Mouse (Mus musculus) retina, postnatal 7 days (tissue): Measurements from ENCODE around the gene Fgfr2.

Experiments
- DNase-seq: peaks from one replicate; pipeline ENCODE4 v3.0.0-alpha.2; 2012; ENCODE audit warnings: low read depth, low spot score

Gene Fgfr2

DNA sequence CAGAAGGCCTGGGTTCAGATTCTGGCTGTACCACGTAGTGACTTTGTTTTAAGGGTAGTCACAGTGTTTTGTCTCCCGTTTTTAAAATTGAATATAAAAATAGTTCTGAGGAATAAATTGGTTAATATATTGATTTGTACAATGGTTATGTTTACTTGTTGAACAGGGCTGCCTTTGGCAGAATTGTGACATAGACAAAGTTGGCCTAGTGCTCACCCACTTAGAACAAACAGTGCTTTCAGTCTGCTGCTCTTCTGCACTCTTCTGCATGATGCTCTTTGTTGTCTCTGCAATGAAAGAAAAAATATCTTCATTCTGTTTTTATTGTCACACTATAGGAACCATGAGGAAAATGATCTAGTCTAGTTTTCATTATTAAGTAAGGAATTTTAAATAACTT is 184.0 kb downstream of the Fgfr2 start:
- no peak for DNase-seq

GRCm38 (mm10) chr7:132934743-132935142 is 188.4 kb downstream of the Fgfr2 start:
- DNase-seq = no peak

GRCm38 (mm10) chr7:132933331-132933730 is 189.8 kb downstream of the Fgfr2 start:
- DNase-seq = no peak

GRCm38 (mm10) chr7:132931560-132932351 is 191.4 kb downstream of the Fgfr2 start:
- no peak for DNase-seq

DNA sequence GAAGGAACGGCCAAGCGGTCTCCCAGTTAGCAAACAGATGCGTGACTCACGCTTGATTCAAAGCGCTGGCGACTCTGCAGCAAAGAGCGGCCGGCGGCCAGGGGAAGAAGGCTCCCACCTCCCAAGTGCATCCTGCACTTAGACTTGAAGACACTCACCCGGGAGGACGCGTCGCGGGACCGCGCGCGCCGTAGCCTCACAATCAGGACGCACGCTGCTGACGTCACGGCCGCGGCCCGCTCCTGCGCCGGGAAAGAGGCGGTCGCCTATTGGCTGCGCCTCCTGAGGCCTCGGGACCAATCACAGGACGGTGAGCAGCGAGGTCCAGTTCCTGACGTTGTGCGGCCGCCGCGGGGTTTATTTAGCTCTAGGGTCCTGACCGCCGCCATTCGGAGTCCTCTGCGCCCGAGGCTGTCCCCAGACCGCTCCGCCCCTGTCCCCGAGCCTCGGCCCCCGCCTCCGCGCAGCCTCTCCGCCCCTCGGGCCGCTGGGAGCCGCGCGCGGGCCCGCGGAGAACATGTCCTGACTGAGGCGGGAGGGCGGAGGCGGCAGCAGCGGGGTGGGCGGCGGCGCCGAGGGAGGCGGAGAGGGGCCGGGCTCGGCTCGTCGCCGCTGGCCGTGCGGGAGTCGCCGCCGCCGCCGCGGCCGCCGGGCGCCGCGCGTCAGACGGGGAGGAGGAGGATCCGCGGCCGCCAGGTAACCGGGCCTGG is 192.1 kb downstream of the Fgfr2 start, which contains the start of gene Zranb1:
TSS of gene Zranb1 (plus strand) at position 293 of the 710 bp plus-strand sequence.
- DNase-seq = peak; percentile 95

GRCm38 (mm10) chr7:132930055-132930454 is 193.1 kb downstream of the Fgfr2 start:
- DNase-seq = no peak

GRCm38 (mm10) chr7:132927201-132927600 is 195.9 kb downstream of the Fgfr2 start:
- DNase-seq = no peak

- no peak for DNase-seq
Measured at GRCm38 (mm10) chr7:132925227-132925626, 197.9 kb downstream of the Fgfr2 start.

DNA sequence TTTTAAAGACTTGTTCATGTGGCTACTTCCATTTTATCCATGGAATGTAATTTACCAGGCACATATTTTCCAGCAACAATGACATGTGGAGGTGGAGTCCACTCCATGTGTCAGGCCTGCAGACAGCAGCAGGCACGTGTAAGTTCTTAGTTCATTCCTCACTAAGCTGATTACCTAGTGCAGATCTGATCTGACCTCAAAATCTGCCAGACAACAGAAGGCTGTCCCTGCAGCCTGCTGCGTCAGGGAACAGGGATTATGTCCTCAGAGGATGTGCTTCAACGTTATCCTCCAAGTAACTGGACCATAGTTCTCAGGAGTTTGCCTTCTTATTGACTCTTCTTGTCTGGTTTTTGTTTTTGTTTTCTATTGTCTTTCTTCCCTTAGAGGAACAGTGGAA is 201.2 kb downstream of the Fgfr2 start:
- peak; percentile 83 for DNase-seq

GRCm38 (mm10) chr7:132903796-132904195 is 219.4 kb downstream of the Fgfr2 start:
- DNase-seq = no peak

- DNase-seq = no peak
Measured at GRCm38 (mm10) chr7:132900826-132901531, 222.2 kb downstream of the Fgfr2 start.

DNA sequence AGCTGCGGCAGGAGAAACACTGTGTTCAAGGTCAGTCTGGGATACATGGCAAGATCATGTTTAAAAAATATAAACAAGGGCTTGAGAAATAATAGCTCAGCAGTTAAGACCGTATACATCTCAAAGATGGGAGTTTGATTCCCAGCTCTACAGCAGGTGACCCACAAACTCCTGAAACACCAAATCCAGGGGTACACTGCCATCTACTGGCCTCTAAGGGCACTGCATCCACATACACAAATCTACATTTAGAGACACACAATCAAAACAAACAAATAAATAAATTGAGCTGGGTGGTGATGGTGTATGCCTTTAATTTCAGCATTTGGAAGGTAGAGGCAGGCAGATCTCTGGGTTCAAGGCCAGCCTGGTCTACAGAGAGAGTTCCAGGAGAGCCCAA is 224.9 kb downstream of the Fgfr2 start:
- no peak for DNase-seq

- no peak for DNase-seq
Measured at GRCm38 (mm10) chr7:132897258-132897657, 225.9 kb downstream of the Fgfr2 start.

DNA sequence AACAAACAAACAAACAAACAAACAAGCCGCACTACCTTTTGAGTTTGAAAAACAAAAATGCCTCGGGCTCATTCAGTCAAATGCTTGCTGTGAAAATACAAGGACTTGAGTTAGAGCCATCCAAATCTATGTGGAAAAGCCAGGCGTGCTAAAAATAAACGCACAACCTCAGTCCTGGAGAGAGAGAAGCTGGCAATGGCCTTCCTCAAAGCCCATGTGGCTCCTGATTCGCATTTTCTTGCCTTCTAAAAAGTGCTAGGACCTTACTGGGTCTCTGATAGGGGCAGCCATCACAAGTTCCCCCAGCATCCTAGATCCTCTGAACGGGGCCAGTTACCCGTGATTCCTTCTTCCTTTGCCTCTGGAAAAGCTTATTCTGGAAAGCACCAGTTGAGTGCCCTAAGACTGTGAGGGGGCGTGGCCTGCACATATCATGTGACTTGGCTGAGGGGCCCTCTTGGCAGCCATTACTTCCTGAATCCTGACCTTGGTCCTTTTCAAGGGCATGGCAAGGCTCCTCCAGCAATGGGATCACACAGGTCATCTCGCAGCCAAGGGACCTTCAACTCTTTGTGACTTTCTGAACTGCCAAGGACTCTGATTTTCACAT is 226.8 kb downstream of the Fgfr2 start:
- DNase-seq = no peak

DNA sequence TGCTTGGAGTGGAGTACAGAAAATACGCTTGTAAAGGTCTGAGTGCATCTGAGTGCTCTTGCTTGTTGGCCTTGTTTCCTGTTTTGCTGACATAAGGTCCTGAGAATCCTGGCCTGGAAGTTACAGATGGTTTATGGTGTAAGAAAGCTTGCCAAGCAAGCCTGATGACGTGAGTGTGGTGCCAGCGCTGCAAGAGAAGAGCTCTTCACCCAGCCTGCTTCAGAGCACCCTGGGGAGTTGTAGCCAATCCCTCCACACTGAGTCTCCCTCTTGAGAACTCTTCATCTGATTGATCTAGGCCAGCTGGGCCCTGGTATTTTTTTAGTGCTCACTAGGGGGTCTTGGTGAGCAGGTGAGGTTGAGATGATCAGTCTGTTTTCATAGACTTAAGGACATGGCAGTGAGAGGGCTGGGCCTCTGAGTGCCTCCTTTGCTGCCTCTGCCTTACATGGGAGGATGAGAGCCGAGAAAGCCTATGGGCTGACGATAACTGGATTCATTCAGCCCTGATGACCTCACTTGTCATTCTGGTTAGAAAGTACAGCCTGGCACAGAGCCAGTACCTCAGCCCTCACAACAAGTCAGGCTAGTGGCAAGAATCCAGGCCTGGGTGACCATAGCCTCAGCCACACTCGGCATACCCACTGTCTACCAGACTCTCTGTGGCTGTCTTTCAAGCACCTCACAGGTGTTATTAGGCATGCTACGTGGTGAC is 228.2 kb downstream of the Fgfr2 start:
- no peak for DNase-seq

- DNase-seq = no peak
Measured at GRCm38 (mm10) chr7:132893336-132893735, 229.8 kb downstream of the Fgfr2 start.

GRCm38 (mm10) chr7:132892806-132893205 is 230.3 kb downstream of the Fgfr2 start:
- DNase-seq = no peak

- no peak for DNase-seq
Measured at GRCm38 (mm10) chr7:132892311-132892661, 230.9 kb downstream of the Fgfr2 start.

- no peak for DNase-seq
Measured at GRCm38 (mm10) chr7:132891561-132892310, 231.4 kb downstream of the Fgfr2 start.

- DNase-seq = no peak
Measured at GRCm38 (mm10) chr7:132890201-132890600, 232.9 kb downstream of the Fgfr2 start.

- no peak for DNase-seq
Measured at GRCm38 (mm10) chr7:132889691-132890090, 233.5 kb downstream of the Fgfr2 start.
